Mouse (Mus musculus) forebrain, postnatal 0 days (tissue): ENCODE results near the gene Gm21292. TPM values are rescaled to one million over a fixed set of nuclear protein-coding genes. Genes with fewer than 3 reads are reported as not detected.
"Not testable (repeated sequence)": the region's sequence is repeated elsewhere in the genome, so short reads cannot be mapped to it uniquely, and the experiment has no call there.

Experiments used
- ATAC-seq: fragments of 200-750 bp; cut with Nextera tagmentation; 2 replicates; pipeline ENCODE4 v1.8.0; 2017; ENCODE audit warnings: mild to moderate bottlenecking, moderate library complexity
- DNase-seq: peaks from one replicate; pipeline ENCODE4 v3.0.0-alpha.2; 2015
- H3K27ac ChIP-seq: fragments of 300-500 bp; sonication (generic); 2 replicates; pipeline ENCODE4 v1.5.1; 2014; ENCODE audit warnings: low read depth, mild to moderate bottlenecking, antibody characterized with exemption, low read length, moderate library complexity, mixed read lengths
- H3K27me3 ChIP-seq: fragments of 300-500 bp; sonication (generic); 2 replicates; pipeline ENCODE4 v1.6.1; 2014; ENCODE audit warnings: mild to moderate bottlenecking, low read length, mixed read lengths; ENCODE audit not compliant: insufficient read depth
- H3K36me3 ChIP-seq: fragments of 300-500 bp; sonication (generic); 2 replicates; pipeline ENCODE4 v1.6.1; 2014; ENCODE audit warnings: mild to moderate bottlenecking, moderate library complexity; ENCODE audit not compliant: insufficient read depth
- H3K4me1 ChIP-seq: fragments of 300-500 bp; sonication (generic); 2 replicates; pipeline ENCODE4 v1.6.1; 2014; ENCODE audit warnings: antibody characterized with exemption; ENCODE audit not compliant: insufficient read depth
- H3K4me2 ChIP-seq: fragments of 300-500 bp; sonication (generic); 2 replicates; pipeline ENCODE4 v1.6.1; 2014; ENCODE audit warnings: low read depth, mild to moderate bottlenecking, moderate library complexity
- H3K4me3 ChIP-seq: fragments of 300-500 bp; sonication (generic); 2 replicates; pipeline ENCODE4 v1.5.1; 2014; ENCODE audit warnings: low read depth, low read length, mixed read lengths
- H3K9ac ChIP-seq: fragments of 300-500 bp; sonication (generic); 2 replicates; pipeline ENCODE4 v1.6.1; 2014; ENCODE audit warnings: mild to moderate bottlenecking
- H3K9me3 ChIP-seq: fragments of 300-500 bp; sonication (generic); 2 replicates; pipeline ENCODE4 v1.6.1; 2016; ENCODE audit warnings: low read length
- WGBS: fragments of 180-500 bp; shearing (Covaris S2); extraction: QIAGEN DNeasy Blood & Tissue Kit; methylation state at CpG from one replicate; pipeline ENCODE4 v1.1.7; 2014; 5-methylcytosine and 5-hydroxymethylcytosine counted together
- polyA plus RNA-seq: library from polyadenylated mRNA; unstranded; fragments of >200 nt; fragmentation: Nextera tagmentation; extraction: Ambion mirVana; gene quantifications from 2 replicates; pipeline ENCODE4 v1.2.1, GENCODE M21; 2015
- total RNA-seq: library from RNA; depleted of rRNA; stranded (reverse); fragments of >200 nt; gene quantifications from 2 replicates; pipeline ENCODE4 v1.2.3, GENCODE M21; 2014; rRNA removed

Gene Gm21292
- total RNA-seq (not detected in 2 replicates), polyA plus RNA-seq (not detected in 2 replicates)

- H3K27ac ChIP-seq, H3K36me3 ChIP-seq, H3K4me2 ChIP-seq, H3K4me1 ChIP-seq, H3K4me3 ChIP-seq, H3K9ac ChIP-seq, H3K9me3 ChIP-seq, H3K27me3 ChIP-seq, DNase-seq, ATAC-seq: not testable (repeated sequence)
- no CpG with 5 or more reads among the region's 2 CpGs for WGBS
These were observed at the start of gene Gm21292 for GRCm38 (mm10) chrY:9133824-9134223. Gm21292 (minus strand) TSS chrY:9133924.

Other genes starting within 250 kb of the Gm21292 start
- gene Gm21721, start 68.3 kb upstream of the Gm21292 start, total RNA-seq: not detected in 2 replicates
- gene Gm21721, start 68.3 kb upstream of the Gm21292 start, polyA plus RNA-seq: not detected in 2 replicates
- not detected in 2 replicates for gene Gm21812, start 213.3 kb upstream of the Gm21292 start, total RNA-seq
- gene Gm21812, start 213.3 kb upstream of the Gm21292 start, polyA plus RNA-seq: not detected in 2 replicates